Mouse (Mus musculus) frontal cortex, adult (tissue): ENCODE data around the gene Dctn1.

ENCODE experiments used
- ATAC-seq: cut with Nextera tagmentation; 2 replicates; pipeline ENCODE4 v1.9.2; 2017; ENCODE audit warnings: mild to moderate bottlenecking, moderate library complexity, mixed read lengths; ENCODE audit not compliant: low TSS enrichment

Gene Dctn1

GRCm38 (mm10) chr6:83231486-83231885 lies 65.8 kb downstream of the Dctn1 start:
- no peak for ATAC-seq

GRCm38 (mm10) chr6:83233306-83233705 lies 67.6 kb downstream of the Dctn1 start:
- no peak for ATAC-seq

- ATAC-seq: no peak
Observed at GRCm38 (mm10) chr6:83234280-83234741, 68.6 kb downstream of the Dctn1 start.

- no peak for ATAC-seq
Observed at GRCm38 (mm10) chr6:83237123-83237522, 71.4 kb downstream of the Dctn1 start.

- no peak for ATAC-seq
Observed at GRCm38 (mm10) chr6:83244422-83245061, 78.8 kb downstream of the Dctn1 start.

- peak; percentile 84 for ATAC-seq
Observed at GRCm38 (mm10) chr6:83245134-83245533, 79.4 kb downstream of the Dctn1 start.

- ATAC-seq: no peak
Observed at GRCm38 (mm10) chr6:83245997-83246396, 80.3 kb downstream of the Dctn1 start.

- no peak for ATAC-seq
Observed at GRCm38 (mm10) chr6:83246750-83247149, 81.0 kb downstream of the Dctn1 start.

- ATAC-seq: no peak
Observed at GRCm38 (mm10) chr6:83247153-83247552, 81.4 kb downstream of the Dctn1 start.
